8 mouse cellular contexts compared by ENCODE assay signal in genomic region chr9:44772750-44773651, GRCm38 (mm10). TPM values are rescaled to one million over a fixed set of nuclear protein-coding genes. Genes with fewer than 3 reads are reported as not detected.
DNase-seq lines count a peak whose midpoint lies in the region; ATAC-seq lines count a peak whose summit lies in the region.

No protein-coding gene starts in this region.

- peak; percentile 98 for ATAC-seq in inflammation-experienced regulatory T-cells, adult 6 months
- peak; percentile 99 for ATAC-seq in megakaryocyte-erythroid progenitor cell, adult 5-6 weeks (replicated peaks; ENCODE audit: low FRiP score, low TSS enrichment, poor library complexity, severe bottlenecking)

- peak; percentile 95 to 98 for DNase-seq in adrenal gland, adult (ENCODE audit: inconsistent age in 2 of 2, low spot score in 1 of 2)
- DNase-seq in embryo, embryonic 10.5 days (ENCODE audit: low spot score), result peak; percentile 98
- peak; percentile 94 for DNase-seq in gastrocnemius, postnatal 14 days
- peak; percentile 93 to 97 for DNase-seq in left cerebral cortex, postnatal 10 days (ENCODE audit: extremely low spot score in 1 of 2, low spot score in 2 of 2)
- DNase-seq in right cerebral cortex, postnatal 25 days, result peak; percentile 90
- DNase-seq in urinary bladder, postnatal 4 days (ENCODE audit: low spot score in 2 of 2), result peak; percentile 90 to 92

- intact Hi-C loops in gastrocnemius, postnatal 14 days (cut with DNase I; ENCODE audit: low total_unique reads), result no loop called here
- intact Hi-C loops in left cerebral cortex, postnatal 10 days (cut with DNase I), result no loop called here

RNA-seq across cellular contexts. Expression of gene Ift46, which starts 5.3 kb away (rescaled TPM):
- total RNA-seq in gastrocnemius, postnatal 14 days (2021), result 10 to 100 TPM; 29.2 to 38.8 TPM
- 10 to 100 TPM; 43.4 to 67.5 (median 47.3) TPM for polyA plus RNA-seq in inflammation-experienced regulatory T-cells, adult 6 months (2017; shearing (Covaris generic))
- total RNA-seq in left cerebral cortex, postnatal 10 days (2021), result 10 to 100 TPM; 75.4 to 78.2 TPM
- total RNA-seq in megakaryocyte-erythroid progenitor cell, adult 5-6 weeks (2014; fragmentation: Nextera tagmentation), result 27.7 and 31.3 TPM in 2 replicates
- 24.1 and 28.7 TPM in 2 replicates for total RNA-seq in megakaryocyte-erythroid progenitor cell, adult 5-6 weeks (2017)

RNA-seq across cellular contexts. Expression of gene Arcn1, which starts 5.4 kb away (rescaled TPM):
- total RNA-seq in gastrocnemius, postnatal 14 days (2021), result 10 to 100 TPM; 65.1 to 69.9 TPM
- polyA plus RNA-seq in inflammation-experienced regulatory T-cells, adult 6 months (2017; shearing (Covaris generic)), result 100 to 1,000 TPM in 1 of 3 experiments, 10 to 100 TPM in 2; 64.6 to 101 (median 67.3) TPM
- total RNA-seq in left cerebral cortex, postnatal 10 days (2021), result 100 to 1,000 TPM; 103 to 113 TPM
- 111 and 119 TPM in 2 replicates for total RNA-seq in megakaryocyte-erythroid progenitor cell, adult 5-6 weeks (2014; fragmentation: Nextera tagmentation)
- 177 and 182 TPM in 2 replicates for total RNA-seq in megakaryocyte-erythroid progenitor cell, adult 5-6 weeks (2017)

RNA-seq across cellular contexts. Expression of gene Tmem25, which starts 26.1 kb away (rescaled TPM):
- total RNA-seq in gastrocnemius, postnatal 14 days (2021), result 10 to 100 TPM in 1 of 2 experiments, 1 to 10 TPM in 1; 9.4 to 11.6 TPM
- under 1 TPM; 0.13 to 0.65 (median 0.46) TPM for polyA plus RNA-seq in inflammation-experienced regulatory T-cells, adult 6 months (2017; shearing (Covaris generic))
- 10 to 100 TPM; 31.3 to 31.6 TPM for total RNA-seq in left cerebral cortex, postnatal 10 days (2021)
- total RNA-seq in megakaryocyte-erythroid progenitor cell, adult 5-6 weeks (2014; fragmentation: Nextera tagmentation), result not detected in 2 replicates
- 0.28 TPM in 1 of 2 replicates, not detected in the other for total RNA-seq in megakaryocyte-erythroid progenitor cell, adult 5-6 weeks (2017)

RNA-seq across cellular contexts. Expression of gene Ttc36, which starts 29.9 kb away (rescaled TPM):
- under 1 TPM in 1 of 2 experiments, not detected in 1; 0.73 TPM for total RNA-seq in gastrocnemius, postnatal 14 days (2021)
- not detected for polyA plus RNA-seq in inflammation-experienced regulatory T-cells, adult 6 months (2017; shearing (Covaris generic))
- total RNA-seq in left cerebral cortex, postnatal 10 days (2021), result 1 to 10 TPM; 1.2 to 1.4 TPM
- not detected in 2 replicates for total RNA-seq in megakaryocyte-erythroid progenitor cell, adult 5-6 weeks (2014; fragmentation: Nextera tagmentation)
- total RNA-seq in megakaryocyte-erythroid progenitor cell, adult 5-6 weeks (2017), result not detected in 2 replicates

RNA-seq across cellular contexts. Expression of gene Phldb1, which starts 38.0 kb away (rescaled TPM):
- total RNA-seq in gastrocnemius, postnatal 14 days (2021), result 10 to 100 TPM; 43.8 to 47.6 TPM
- polyA plus RNA-seq in inflammation-experienced regulatory T-cells, adult 6 months (2017; shearing (Covaris generic)), result under 1 TPM; 0.41 to 0.92 (median 0.58) TPM
- total RNA-seq in left cerebral cortex, postnatal 10 days (2021), result 10 to 100 TPM; 82.6 to 89.0 TPM
- total RNA-seq in megakaryocyte-erythroid progenitor cell, adult 5-6 weeks (2014; fragmentation: Nextera tagmentation), result 3.7 and 5.3 TPM in 2 replicates
- 1.6 and 14.1 TPM in 2 replicates for total RNA-seq in megakaryocyte-erythroid progenitor cell, adult 5-6 weeks (2017)

Comparison
In these comparisons a context has a peak if more than half of its experiments do, and no peak if none do; other contexts are left out.
1. Peak in every context shown above with its lines: DNase-seq and ATAC-seq.
2. RNA of gene Tmem25, which starts 26.1 kb away (total RNA-seq): 31.3 to 31.6 TPM in left cerebral cortex, postnatal 10 days and 9.4 to 11.6 TPM in gastrocnemius, postnatal 14 days; 0.28 TPM in megakaryocyte-erythroid progenitor cell, adult 5-6 weeks; every median in the first group is over 4 times any median in the second.